Mouse (Mus musculus): Measurements from ENCODE around the gene Ccdc63. TPM values are rescaled to one million over a fixed set of nuclear protein-coding genes. Genes with fewer than 3 reads are reported as not detected.
A peak's percentile ranks its signal among the peaks of the same experiment; 100 is the strongest.

Ccdc63 gene
- polyA plus RNA-seq, 1 experiment from 2014 or later: not detected

- Histone ChIP-seq H3K4me2 (replicated peaks) (no peak overlapping the region), H3K36me3 (no peaks in the 10 kb centered on the region), H3K27ac (replicated peaks) (no peak overlapping the region), H3K27me3 (no peaks in the 10 kb centered on the region), H3K4me3 (no peak overlapping the region), H3K4me1 (no peaks in the 10 kb centered on the region), H3K9me3 (no peaks in the 10 kb centered on the region), H3K9ac (replicated peaks) (no peak overlapping the region)
- 15% methylated on average over 15 of the region's 15 CpGs for WGBS
- ATAC-seq (ENCODE audit: low FRiP score, low read depth): peak; percentile 47; the same call in 1 of the 2 replicates
Measured at GRCm38 (mm10) chr5:122091070-122091469, 49.6 kb downstream of the Ccdc63 start.

DNA sequence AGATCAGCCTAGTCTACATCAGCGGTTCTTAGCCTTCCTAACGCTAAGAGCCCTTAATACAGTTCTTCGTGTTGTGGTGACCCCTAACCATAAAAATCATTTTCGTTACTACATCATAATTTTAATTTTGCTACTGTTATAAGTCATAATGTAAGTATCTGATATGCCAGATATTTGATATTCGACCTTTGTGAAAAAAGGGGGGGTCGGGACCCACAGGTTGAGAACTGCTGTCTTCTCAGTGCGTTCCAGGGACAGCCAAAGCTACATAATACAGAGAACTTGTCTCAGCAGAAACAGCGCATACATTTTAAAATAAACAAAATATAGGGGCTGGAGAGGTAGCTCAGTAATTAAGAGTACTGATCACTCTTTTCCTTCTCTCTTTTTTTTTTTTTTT, 51.0 kb downstream of the Ccdc63 start:
- no peak for ATAC-seq (ENCODE audit: low FRiP score, low read depth)
- H3K9me3 ChIP-seq: no peaks in the 10 kb centered on the region
- H3K27me3 ChIP-seq: peaks cover 2% of the 10 kb centered on the region; the same call in 1 of the 2 replicates
- H3K36me3 ChIP-seq: no peaks in the 10 kb centered on the region
- no peaks in the 10 kb centered on the region for H3K4me1 ChIP-seq
- no peak overlapping the region for H3K4me2 ChIP-seq (replicated peaks)
- H3K27ac ChIP-seq (replicated peaks): no peak overlapping the region
- no peak overlapping the region for H3K4me3 ChIP-seq
- 83% methylated on average over 8 of the region's 8 CpGs for WGBS
- H3K9ac ChIP-seq (replicated peaks): no peak overlapping the region

- Histone ChIP-seq H3K4me1 (no peaks in the 10 kb centered on the region), H3K9ac (replicated peaks) (no peak overlapping the region), H3K4me3 (no peak overlapping the region), H3K27ac (replicated peaks) (no peak overlapping the region), H3K4me2 (replicated peaks) (no peak overlapping the region), H3K9me3 (no peaks in the 10 kb centered on the region), H3K36me3 (no peaks in the 10 kb centered on the region), H3K27me3 (peaks cover 2% of the 10 kb centered on the region; the same call in 1 of the 2 replicates)
- 4% methylated on average over 5 of the region's 5 CpGs for WGBS
- peak; percentile 69; the same call in 1 of the 2 replicates for ATAC-seq (ENCODE audit: low FRiP score, low read depth)
Measured at GRCm38 (mm10) chr5:122088917-122089316, 51.7 kb downstream of the Ccdc63 start.

GRCm38 (mm10) chr5:122086121-122086520, 54.5 kb downstream of the Ccdc63 start:
- H3K27me3 ChIP-seq: peaks cover 2% of the 10 kb centered on the region; the same call in 1 of the 2 replicates
- WGBS: 75% methylated on average over 3 of the region's 3 CpGs

GRCm38 (mm10) chr5:122085291-122085690, 55.3 kb downstream of the Ccdc63 start:
- Histone ChIP-seq H3K4me2 (replicated peaks) (no peak overlapping the region), H3K27ac (replicated peaks) (no peak overlapping the region), H3K9me3 (no peaks in the 10 kb centered on the region), H3K4me1 (no peaks in the 10 kb centered on the region), H3K36me3 (no peaks in the 10 kb centered on the region), H3K27me3 (peaks cover 2% of the 10 kb centered on the region; the same call in 1 of the 2 replicates), H3K9ac (replicated peaks) (no peak overlapping the region), H3K4me3 (no peak overlapping the region)
- ATAC-seq (ENCODE audit: low FRiP score, low read depth): no peak
- 77% methylated on average over 7 of the region's 7 CpGs for WGBS

More at GRCm38 (mm10) chr5:122086121-122086520, 54.5 kb downstream of the Ccdc63 start:
- Histone ChIP-seq H3K4me3 (no peak overlapping the region), H3K9me3 (no peaks in the 10 kb centered on the region), H3K9ac (replicated peaks) (no peak overlapping the region), H3K27ac (replicated peaks) (no peak overlapping the region), H3K4me2 (replicated peaks) (no peak overlapping the region), H3K36me3 (no peaks in the 10 kb centered on the region), H3K4me1 (no peaks in the 10 kb centered on the region)
- ATAC-seq (ENCODE audit: low FRiP score, low read depth): no peak

DNA sequence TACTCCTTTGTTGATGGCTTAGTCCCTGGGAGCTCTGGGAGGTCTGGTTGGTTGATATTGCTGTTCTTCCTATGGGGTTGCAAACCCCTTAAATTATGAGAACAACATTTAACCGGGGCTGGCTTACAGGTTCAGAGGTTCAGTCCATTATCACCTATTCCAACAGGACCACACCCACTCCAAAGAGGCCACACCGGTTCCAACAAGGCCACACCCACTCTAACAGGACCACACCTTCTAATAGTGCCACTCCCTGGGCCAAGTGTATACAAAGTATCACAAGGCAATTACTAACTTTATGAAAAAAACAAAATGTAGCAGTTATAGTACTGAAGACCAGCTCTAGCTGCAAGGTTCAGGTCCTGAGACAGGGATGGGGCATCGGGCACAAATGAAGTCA, 56.2 kb downstream of the Ccdc63 start:
- no peak overlapping the region for H3K4me3 ChIP-seq
- peaks cover 2% of the 10 kb centered on the region; the same call in 1 of the 2 replicates for H3K27me3 ChIP-seq
- 83% methylated on average over 3 of the region's 3 CpGs for WGBS
- no peaks in the 10 kb centered on the region for H3K4me1 ChIP-seq
- no peak overlapping the region for H3K27ac ChIP-seq (replicated peaks)
- no peaks in the 10 kb centered on the region for H3K9me3 ChIP-seq
- no peak overlapping the region for H3K4me2 ChIP-seq (replicated peaks)
- H3K9ac ChIP-seq (replicated peaks): no peak overlapping the region
- no peaks in the 10 kb centered on the region for H3K36me3 ChIP-seq
- ATAC-seq (ENCODE audit: low FRiP score, low read depth): no peak

- H3K9ac ChIP-seq (replicated peaks): no peak overlapping the region
- H3K4me3 ChIP-seq: no peak overlapping the region
- H3K9me3 ChIP-seq: no peaks in the 10 kb centered on the region
- no peak for ATAC-seq (ENCODE audit: low FRiP score, low read depth)
- H3K27me3 ChIP-seq: peaks cover 2% of the 10 kb centered on the region; the same call in 1 of the 2 replicates
- no peaks in the 10 kb centered on the region for H3K36me3 ChIP-seq
- no peak overlapping the region for H3K27ac ChIP-seq (replicated peaks)
- WGBS: 94% methylated on average over 2 of the region's 2 CpGs
- H3K4me1 ChIP-seq: no peaks in the 10 kb centered on the region
- H3K4me2 ChIP-seq (replicated peaks): no peak overlapping the region
Measured at GRCm38 (mm10) chr5:122083282-122083681, 57.3 kb downstream of the Ccdc63 start.

GRCm38 (mm10) chr5:122081471-122081870, 59.2 kb downstream of the Ccdc63 start:
- Histone ChIP-seq H3K9ac (replicated peaks) (no peak overlapping the region), H3K36me3 (no peaks in the 10 kb centered on the region), H3K27me3 (peaks cover 7% of the 10 kb centered on the region; the same call in 1 of the 2 replicates), H3K9me3 (no peaks in the 10 kb centered on the region), H3K4me3 (no peak overlapping the region), H3K27ac (replicated peaks) (no peak overlapping the region), H3K4me2 (replicated peaks) (no peak overlapping the region), H3K4me1 (no peaks in the 10 kb centered on the region)
- 92% methylated on average over 13 of the region's 13 CpGs for WGBS
- ATAC-seq (ENCODE audit: low FRiP score, low read depth): no peak

DNA sequence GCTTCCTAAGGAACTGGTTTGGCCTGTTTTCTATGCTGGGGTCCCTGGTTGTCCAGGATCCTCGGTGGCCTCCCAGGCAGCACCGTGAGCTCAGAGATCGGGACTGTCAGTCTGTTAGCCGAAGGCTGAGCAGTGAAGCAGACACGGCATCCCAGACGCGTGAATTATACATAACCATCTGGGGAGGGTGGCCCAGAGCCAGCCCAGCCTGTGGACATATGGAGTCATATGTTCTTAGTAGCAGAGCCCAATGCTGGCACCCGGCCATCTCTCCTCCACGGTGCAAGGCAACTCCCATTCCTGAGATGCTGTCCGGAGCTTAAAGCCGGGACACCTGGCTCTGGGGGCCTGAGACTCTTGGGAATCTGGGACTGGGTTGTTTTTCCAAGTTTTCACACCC, 59.7 kb downstream of the Ccdc63 start:
- Histone ChIP-seq H3K4me3 (no peak overlapping the region), H3K36me3 (no peaks in the 10 kb centered on the region), H3K9ac (replicated peaks) (no peak overlapping the region), H3K27me3 (peaks cover 7% of the 10 kb centered on the region; the same call in 1 of the 2 replicates), H3K4me1 (no peaks in the 10 kb centered on the region), H3K27ac (replicated peaks) (no peak overlapping the region), H3K4me2 (replicated peaks) (no peak overlapping the region), H3K9me3 (no peaks in the 10 kb centered on the region)
- no peak for ATAC-seq (ENCODE audit: low FRiP score, low read depth)
- 70% methylated on average over 11 of the region's 11 CpGs for WGBS

- 0 out of 2 replicates have a peak, but pooled peaks cover 4% of the 10 kb centered on the region for H3K27me3 ChIP-seq
- H3K4me2 ChIP-seq (replicated peaks): no peak overlapping the region
- H3K9me3 ChIP-seq: no peaks in the 10 kb centered on the region
- H3K36me3 ChIP-seq: no peaks in the 10 kb centered on the region
- H3K27ac ChIP-seq (replicated peaks): no peak overlapping the region
- H3K4me3 ChIP-seq: no peak overlapping the region
- 85% methylated on average over 7 of the region's 7 CpGs for WGBS
- H3K9ac ChIP-seq (replicated peaks): no peak overlapping the region
- H3K4me1 ChIP-seq: no peaks in the 10 kb centered on the region
- no peak for ATAC-seq (ENCODE audit: low FRiP score, low read depth)
Measured at GRCm38 (mm10) chr5:122079796-122080195, 60.8 kb downstream of the Ccdc63 start.

GRCm38 (mm10) chr5:122077244-122077643, 63.4 kb downstream of the Ccdc63 start:
- no peak for ATAC-seq (ENCODE audit: low FRiP score, low read depth)
- no peak overlapping the region for H3K27ac ChIP-seq (replicated peaks)
- H3K27me3 ChIP-seq: 0 out of 2 replicates have a peak, but pooled peaks cover 4% of the 10 kb centered on the region
- no peak overlapping the region for H3K4me2 ChIP-seq (replicated peaks)
- WGBS: 88% methylated on average over 4 of the region's 4 CpGs
- H3K4me3 ChIP-seq: no peak overlapping the region
- H3K9me3 ChIP-seq: no peaks in the 10 kb centered on the region
- no peaks in the 10 kb centered on the region for H3K4me1 ChIP-seq
- H3K36me3 ChIP-seq: no peaks in the 10 kb centered on the region
- no peak overlapping the region for H3K9ac ChIP-seq (replicated peaks)

DNA sequence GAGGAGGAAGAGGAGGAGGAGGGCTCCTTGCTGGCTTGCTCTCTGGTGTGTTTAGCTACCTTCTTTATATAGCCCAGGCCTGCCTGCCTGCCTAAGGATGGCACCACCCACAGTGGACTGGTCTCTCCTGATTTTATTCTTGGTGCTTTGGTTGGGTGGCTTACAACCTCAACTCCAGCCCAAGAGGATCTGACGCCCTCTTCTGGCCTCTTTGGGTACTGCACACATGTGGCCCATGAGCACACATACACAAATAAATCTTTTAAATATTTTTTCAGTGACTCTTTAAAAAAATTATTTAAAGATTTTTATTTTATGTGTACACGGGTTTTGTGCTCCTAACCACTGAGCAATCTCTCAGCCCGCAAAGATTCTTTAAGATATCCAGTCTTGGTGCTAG, 64.9 kb downstream of the Ccdc63 start:
- Histone ChIP-seq H3K27ac (replicated peaks) (no peak overlapping the region), H3K27me3 (0 out of 2 replicates have a peak, but pooled peaks cover 4% of the 10 kb centered on the region), H3K9me3 (no peaks in the 10 kb centered on the region), H3K4me2 (replicated peaks) (no peak overlapping the region), H3K36me3 (no peaks in the 10 kb centered on the region), H3K9ac (replicated peaks) (no peak overlapping the region), H3K4me1 (no peaks in the 10 kb centered on the region), H3K4me3 (no peak overlapping the region)
- ATAC-seq (ENCODE audit: low FRiP score, low read depth): no peak
- WGBS: 54% methylated on average over 3 of the region's 3 CpGs

- Histone ChIP-seq H3K4me2 (replicated peaks) (no peak overlapping the region), H3K9ac (replicated peaks) (no peak overlapping the region), H3K4me3 (no peak overlapping the region), H3K36me3 (no peaks in the 10 kb centered on the region), H3K27ac (replicated peaks) (no peak overlapping the region), H3K4me1 (no peaks in the 10 kb centered on the region), H3K27me3 (no peaks in the 10 kb centered on the region; the same call in 1 of the 2 replicates), H3K9me3 (no peaks in the 10 kb centered on the region)
- ATAC-seq (ENCODE audit: low FRiP score, low read depth): no peak
- WGBS: 71% methylated on average over 4 of the region's 4 CpGs
Measured at GRCm38 (mm10) chr5:122071997-122072396, 68.6 kb downstream of the Ccdc63 start.
